Mouse (Mus musculus): ENCODE measurements around the gene Kiss1r.
"Not testable (repeated sequence)": the region's sequence is repeated elsewhere in the genome, so short reads cannot be mapped to it uniquely, and the experiment has no call there.

Kiss1r gene

GRCm38 (mm10) chr10:79937775-79938526, 21.2 kb downstream of the Kiss1r start:
- DNase-seq (ENCODE audit: extremely low read depth, low read depth, low spot score) = no peak

- no peak for DNase-seq (ENCODE audit: extremely low read depth, low read depth, low spot score)
Observed at GRCm38 (mm10) chr10:79940749-79941148, 24.0 kb downstream of the Kiss1r start.

GRCm38 (mm10) chr10:79942988-79943387, 26.2 kb downstream of the Kiss1r start:
- DNase-seq (ENCODE audit: extremely low read depth, low read depth, low spot score) = no peak

- DNase-seq (ENCODE audit: extremely low read depth, low read depth, low spot score) = no peak
Observed at GRCm38 (mm10) chr10:79943471-79943901, 26.7 kb downstream of the Kiss1r start.

- no peak for DNase-seq (ENCODE audit: extremely low read depth, low read depth, low spot score)
Observed at GRCm38 (mm10) chr10:79945507-79946234, 28.9 kb downstream of the Kiss1r start.

GRCm38 (mm10) chr10:79946752-79947322, 30.1 kb downstream of the Kiss1r start:
- DNase-seq (ENCODE audit: extremely low read depth, low read depth, low spot score) = no peak

- no peak for DNase-seq (ENCODE audit: extremely low read depth, low read depth, low spot score)
Observed at GRCm38 (mm10) chr10:79947502-79947901, 30.7 kb downstream of the Kiss1r start.

GRCm38 (mm10) chr10:79949873-79950272, 33.1 kb downstream of the Kiss1r start:
- no peak for DNase-seq (ENCODE audit: extremely low read depth, low read depth, low spot score)

- no peak for DNase-seq (ENCODE audit: extremely low read depth, low read depth, low spot score)
Observed at GRCm38 (mm10) chr10:79950661-79951060, 33.9 kb downstream of the Kiss1r start.

- DNase-seq (ENCODE audit: extremely low read depth, low read depth, low spot score) = no peak
Observed at GRCm38 (mm10) chr10:79953946-79954345, 37.2 kb downstream of the Kiss1r start.

GRCm38 (mm10) chr10:79955691-79956090, 38.9 kb downstream of the Kiss1r start:
- no peak for DNase-seq (ENCODE audit: extremely low read depth, low read depth, low spot score)

- no peak for DNase-seq (ENCODE audit: extremely low read depth, low read depth, low spot score)
Observed at GRCm38 (mm10) chr10:79956643-79957154, 39.9 kb downstream of the Kiss1r start.

- DNase-seq (ENCODE audit: extremely low read depth, low read depth, low spot score) = no peak
Observed at GRCm38 (mm10) chr10:79958140-79958816, 41.5 kb downstream of the Kiss1r start.

GRCm38 (mm10) chr10:79959412-79959811, 42.6 kb downstream of the Kiss1r start:
- DNase-seq (ENCODE audit: extremely low read depth, low read depth, low spot score) = not testable (repeated sequence)

GRCm38 (mm10) chr10:79959847-79960601, 43.3 kb downstream of the Kiss1r start, which contains the start of gene Wdr18:
Wdr18 (plus strand) TSS chr10:79960152.
- DNase-seq (ENCODE audit: extremely low read depth, low read depth, low spot score) = peak; percentile 90

- DNase-seq (ENCODE audit: extremely low read depth, low read depth, low spot score) = no peak
Observed at GRCm38 (mm10) chr10:79960671-79961294, 44.0 kb downstream of the Kiss1r start.

GRCm38 (mm10) chr10:79964727-79965126, 48.0 kb downstream of the Kiss1r start:
- no peak for DNase-seq (ENCODE audit: extremely low read depth, low read depth, low spot score)

- DNase-seq (ENCODE audit: extremely low read depth, low read depth, low spot score) = no peak
Observed at GRCm38 (mm10) chr10:79965325-79965724, 48.6 kb downstream of the Kiss1r start.

GRCm38 (mm10) chr10:79966886-79967400, 50.2 kb downstream of the Kiss1r start:
- DNase-seq (ENCODE audit: extremely low read depth, low read depth, low spot score) = no peak

GRCm38 (mm10) chr10:79968181-79968580, 51.4 kb downstream of the Kiss1r start:
- no peak for DNase-seq (ENCODE audit: extremely low read depth, low read depth, low spot score)
